Mouse (Mus musculus): ENCODE data around the gene Ccdc183. TPM values are rescaled to one million over a fixed set of nuclear protein-coding genes. Genes with fewer than 3 reads are reported as not detected.

Ccdc183 gene
- total RNA-seq, 2 experiments from 2014 or later, result not detected

Other genes starting within 250 kb of the Ccdc183 start
Only the 30 nearest of the 33 such genes appear.
- gene Entpd2, start 221.8 kb downstream of the Ccdc183 start, total RNA-seq (2015), result not detected in 2 replicates
- gene Entpd2, start 221.8 kb downstream of the Ccdc183 start, total RNA-seq (2017), result not detected in 2 replicates
- 1.5 TPM in 1 of 2 replicates, not detected in the other for gene Npdc1, start 218.3 kb downstream of the Ccdc183 start, total RNA-seq (2015)
- 0.27 TPM in 1 of 2 replicates, not detected in the other for gene Npdc1, start 218.3 kb downstream of the Ccdc183 start, total RNA-seq (2017)
- 11.1 and 12.5 TPM in 2 replicates for gene Fut7, start 194.4 kb downstream of the Ccdc183 start, total RNA-seq (2015)
- gene Fut7, start 194.4 kb downstream of the Ccdc183 start, total RNA-seq (2017), result 21.4 and 24.2 TPM in 2 replicates
- 66.7 and 70.5 TPM in 2 replicates for gene Abca2, start 189.0 kb downstream of the Ccdc183 start, total RNA-seq (2015)
- gene Abca2, start 189.0 kb downstream of the Ccdc183 start, total RNA-seq (2017), result 26.9 and 29.5 TPM in 2 replicates
- not detected in 2 replicates for gene Clic3, start 160.8 kb downstream of the Ccdc183 start, total RNA-seq (2015)
- 0.27 TPM in 1 of 2 replicates, not detected in the other for gene Clic3, start 160.8 kb downstream of the Ccdc183 start, total RNA-seq (2017)
- gene Paxx, start 156.6 kb downstream of the Ccdc183 start, total RNA-seq (2015), result 32.8 and 40.9 TPM in 2 replicates
- 15.3 and 21.3 TPM in 2 replicates for gene Paxx, start 156.6 kb downstream of the Ccdc183 start, total RNA-seq (2017)
- gene Ptgds, start 147.6 kb downstream of the Ccdc183 start, total RNA-seq (2015), result 0.42 TPM in 1 of 2 replicates, not detected in the other
- gene Ptgds, start 147.6 kb downstream of the Ccdc183 start, total RNA-seq (2017), result not detected in 2 replicates
- 0.27 TPM in 1 of 2 replicates, not detected in the other for gene Lcn12, start 123.8 kb downstream of the Ccdc183 start, total RNA-seq (2015)
- not detected in 2 replicates for gene Lcn12, start 123.8 kb downstream of the Ccdc183 start, total RNA-seq (2017)
- gene Fbxw5, start 116.9 kb downstream of the Ccdc183 start, total RNA-seq (2015), result 27.1 and 27.6 TPM in 2 replicates
- gene Fbxw5, start 116.9 kb downstream of the Ccdc183 start, total RNA-seq (2017), result 25.1 and 27.4 TPM in 2 replicates
- gene C8g, start 116.0 kb downstream of the Ccdc183 start, total RNA-seq (2015), result 2.6 and 5.6 TPM in 2 replicates
- 0.81 and 3.8 TPM in 2 replicates for gene C8g, start 116.0 kb downstream of the Ccdc183 start, total RNA-seq (2017)
- gene Traf2, start 70.7 kb downstream of the Ccdc183 start, total RNA-seq (2015), result 9.7 and 10.8 TPM in 2 replicates
- gene Traf2, start 70.7 kb downstream of the Ccdc183 start, total RNA-seq (2017), result 13.7 and 14.2 TPM in 2 replicates
- gene Edf1, start 59.8 kb downstream of the Ccdc183 start, total RNA-seq (2015), result 141 and 144 TPM in 2 replicates
- gene Edf1, start 59.8 kb downstream of the Ccdc183 start, total RNA-seq (2017), result 95.5 and 128 TPM in 2 replicates
- gene Mamdc4, start 42.8 kb downstream of the Ccdc183 start, total RNA-seq (2015), result 0.42 and 0.86 TPM in 2 replicates
- 0.12 and 9.3 TPM in 2 replicates for gene Mamdc4, start 42.8 kb downstream of the Ccdc183 start, total RNA-seq (2017)
- gene Phpt1, start 42.5 kb downstream of the Ccdc183 start, total RNA-seq (2015), result 48.1 and 56.5 TPM in 2 replicates
- gene Phpt1, start 42.5 kb downstream of the Ccdc183 start, total RNA-seq (2017), result 29.6 and 35.4 TPM in 2 replicates
- not detected in 2 replicates for gene Ajm1, start 35.9 kb downstream of the Ccdc183 start, total RNA-seq (2015)
- gene Ajm1, start 35.9 kb downstream of the Ccdc183 start, total RNA-seq (2017), result 0.10 TPM in 1 of 2 replicates, not detected in the other
- 37.4 and 49.5 TPM in 2 replicates for gene Rabl6, start 9.2 kb downstream of the Ccdc183 start, total RNA-seq (2015)
- 54.9 and 86.7 TPM in 2 replicates for gene Rabl6, start 9.2 kb downstream of the Ccdc183 start, total RNA-seq (2017)
- 9.9 and 17.4 TPM in 2 replicates for gene Tmem141, start 4.3 kb upstream of the Ccdc183 start, total RNA-seq (2015)
- gene Tmem141, start 4.3 kb upstream of the Ccdc183 start, total RNA-seq (2017), result 18.1 and 18.6 TPM in 2 replicates
- gene Fcna, start 10.4 kb upstream of the Ccdc183 start, total RNA-seq (2015), result 0.68 and 1.4 TPM in 2 replicates
- 0.50 and 1.7 TPM in 2 replicates for gene Fcna, start 10.4 kb upstream of the Ccdc183 start, total RNA-seq (2017)
- gene Lcn8, start 35.4 kb upstream of the Ccdc183 start, total RNA-seq (2015), result not detected in 2 replicates
- not detected in 2 replicates for gene Lcn8, start 35.4 kb upstream of the Ccdc183 start, total RNA-seq (2017)
- gene Lcn5, start 40.3 kb upstream of the Ccdc183 start, total RNA-seq (2015), result not detected in 2 replicates
- not detected in 2 replicates for gene Lcn5, start 40.3 kb upstream of the Ccdc183 start, total RNA-seq (2017)
- not detected in 2 replicates for gene Lcn6, start 59.1 kb upstream of the Ccdc183 start, total RNA-seq (2015)
- not detected in 2 replicates for gene Lcn6, start 59.1 kb upstream of the Ccdc183 start, total RNA-seq (2017)
- not detected in 2 replicates for gene Lcn10, start 65.0 kb upstream of the Ccdc183 start, total RNA-seq (2015)
- gene Lcn10, start 65.0 kb upstream of the Ccdc183 start, total RNA-seq (2017), result not detected in 2 replicates
- not detected in 2 replicates for gene Obp2a, start 82.4 kb upstream of the Ccdc183 start, total RNA-seq (2015)
- gene Obp2a, start 82.4 kb upstream of the Ccdc183 start, total RNA-seq (2017), result not detected in 2 replicates
- gene Bmyc, start 89.1 kb upstream of the Ccdc183 start, total RNA-seq (2015), result 16.0 and 19.1 TPM in 2 replicates
- gene Bmyc, start 89.1 kb upstream of the Ccdc183 start, total RNA-seq (2017), result 6.5 and 8.6 TPM in 2 replicates
- not detected in 2 replicates for gene Obp2b, start 119.3 kb upstream of the Ccdc183 start, total RNA-seq (2015)
- not detected in 2 replicates for gene Obp2b, start 119.3 kb upstream of the Ccdc183 start, total RNA-seq (2017)
- gene Lcn3, start 147.9 kb upstream of the Ccdc183 start, total RNA-seq (2015), result not detected in 2 replicates
- not detected in 2 replicates for gene Lcn3, start 147.9 kb upstream of the Ccdc183 start, total RNA-seq (2017)
- gene Lcn11, start 159.3 kb upstream of the Ccdc183 start, total RNA-seq (2015), result not detected in 2 replicates
- not detected in 2 replicates for gene Lcn11, start 159.3 kb upstream of the Ccdc183 start, total RNA-seq (2017)
- gene Gm13539, start 164.6 kb upstream of the Ccdc183 start, total RNA-seq (2015), result not detected in 2 replicates
- not detected in 2 replicates for gene Gm13539, start 164.6 kb upstream of the Ccdc183 start, total RNA-seq (2017)
- not detected in 2 replicates for gene Glt6d1, start 198.2 kb upstream of the Ccdc183 start, total RNA-seq (2015)
- gene Glt6d1, start 198.2 kb upstream of the Ccdc183 start, total RNA-seq (2017), result not detected in 2 replicates
- gene Lcn9, start 205.5 kb upstream of the Ccdc183 start, total RNA-seq (2015), result not detected in 2 replicates
- not detected in 2 replicates for gene Lcn9, start 205.5 kb upstream of the Ccdc183 start, total RNA-seq (2017)

Measured in megakaryocyte progenitor cell, adult 5-6 weeks (primary cell).